Mouse (Mus musculus) midbrain, embryonic 14.5 days (tissue): ENCODE measurements at regions not wholly inside any gene's neighbourhood (a gene's known extent, or its start where the extent isn't known, plus 50 kb on each side); places are given as distances from the start of the nearest gene placed in this dataset.

Experiments used
- ATAC-seq: fragments of 200-750 bp; cut with Nextera tagmentation; 2 replicates; pipeline ENCODE4 v1.8.0; 2017; ENCODE audit warnings: moderate number of reproducible peaks, moderate library complexity; ENCODE audit not compliant: low FRiP score, low TSS enrichment
- DNase-seq: peaks from one replicate; pipeline ENCODE4 v3.0.0-alpha.2; 2015
- H3K27ac ChIP-seq: fragments of 300-500 bp; sonication (generic); replicated peaks from 2 replicates; pipeline ENCODE4 v1.5.1; 2014; ENCODE audit warnings: mild to moderate bottlenecking, low read depth, low read length, moderate library complexity
- H3K27me3 ChIP-seq: fragments of 300-500 bp; sonication (generic); 2 replicates; pipeline ENCODE4 v1.6.1; 2014; ENCODE audit warnings: low read length, control low read depth, mixed read lengths; ENCODE audit not compliant: control insufficient read depth, insufficient read depth
- H3K36me3 ChIP-seq: fragments of 300-500 bp; sonication (generic); 2 replicates; pipeline ENCODE4 v1.6.1; 2014; ENCODE audit warnings: low read length, control low read depth; ENCODE audit not compliant: control insufficient read depth, insufficient read depth
- H3K4me1 ChIP-seq: fragments of 300-500 bp; sonication (generic); 2 replicates; pipeline ENCODE4 v1.6.1; 2014; ENCODE audit warnings: mild to moderate bottlenecking, antibody characterized with exemption, low read length, control low read depth; ENCODE audit not compliant: control insufficient read depth, insufficient read depth
- H3K4me2 ChIP-seq: fragments of 300-500 bp; sonication (generic); 2 replicates; pipeline ENCODE4 v1.6.1; 2014; ENCODE audit warnings: mild to moderate bottlenecking, low read length, moderate library complexity
- H3K4me3 ChIP-seq: fragments of 300-500 bp; sonication (generic); replicated peaks from 2 replicates; pipeline ENCODE4 v1.5.1; 2014; ENCODE audit warnings: low read depth, low read length
- H3K9ac ChIP-seq: fragments of 300-500 bp; sonication (generic); replicated peaks from 2 replicates; pipeline ENCODE4 v1.6.1; 2014; ENCODE audit warnings: mild to moderate bottlenecking, low read length, moderate library complexity
- H3K9me3 ChIP-seq: fragments of 300-500 bp; sonication (generic); 2 replicates; pipeline ENCODE4 v1.6.1; 2016; ENCODE audit warnings: low read length, control low read depth, mixed read lengths; ENCODE audit not compliant: control insufficient read depth
- WGBS: fragments of 180-500 bp; shearing (Covaris S2); extraction: QIAGEN DNeasy Blood & Tissue Kit; methylation state at CpG from one replicate; pipeline ENCODE4 v1.1.7; 2014; 5-methylcytosine and 5-hydroxymethylcytosine counted together

DNA sequence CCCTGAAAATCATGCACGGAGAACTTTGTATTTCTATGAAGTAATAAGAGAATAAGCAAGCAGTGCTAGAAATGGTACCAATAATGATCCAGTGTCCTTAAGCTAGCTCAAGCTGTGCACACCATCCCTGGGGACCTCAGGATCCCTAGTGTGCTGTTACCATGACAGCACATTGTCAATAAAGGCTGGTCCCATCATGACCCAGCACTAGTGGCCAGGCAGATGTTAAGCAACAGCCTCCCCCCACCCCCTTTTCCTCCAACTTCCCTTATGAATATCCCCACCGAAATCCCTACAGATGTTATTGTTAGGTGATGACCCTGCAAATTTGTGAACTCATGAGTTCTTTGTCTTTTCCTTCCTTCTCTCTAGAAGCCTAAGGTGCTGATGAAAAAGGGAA, 160.9 kb upstream of the Ednrb start:
- no peaks in the 10 kb centered on the region for H3K27me3 ChIP-seq
- no peaks in the 10 kb centered on the region for H3K4me1 ChIP-seq
- 80% methylated on average over 2 of the region's 2 CpGs for WGBS
- H3K4me3 ChIP-seq, result no peak overlapping the region
- DNase-seq (no peak), ATAC-seq (no peak)
- H3K4me2 ChIP-seq, result no peak overlapping the region
- H3K27ac ChIP-seq, result no peak overlapping the region
- H3K9me3 ChIP-seq, result no peaks in the 10 kb centered on the region
- no peak overlapping the region for H3K9ac ChIP-seq
- no peaks in the 10 kb centered on the region for H3K36me3 ChIP-seq

GRCm38 (mm10) chr14:104002421-104002820, 158.2 kb upstream of the Ednrb start:
- H3K4me3 ChIP-seq, result no peak overlapping the region
- no peaks in the 10 kb centered on the region for H3K36me3 ChIP-seq
- no peak for ATAC-seq
- no peaks in the 10 kb centered on the region for H3K4me1 ChIP-seq
- no peak overlapping the region for H3K4me2 ChIP-seq
- no peak overlapping the region for H3K27ac ChIP-seq
- DNase-seq, result no peak
- no peaks in the 10 kb centered on the region for H3K27me3 ChIP-seq
- H3K9me3 ChIP-seq, result no peaks in the 10 kb centered on the region
- WGBS, result 85% methylated on average over 1 of the region's 1 CpGs
- no peak overlapping the region for H3K9ac ChIP-seq

DNA sequence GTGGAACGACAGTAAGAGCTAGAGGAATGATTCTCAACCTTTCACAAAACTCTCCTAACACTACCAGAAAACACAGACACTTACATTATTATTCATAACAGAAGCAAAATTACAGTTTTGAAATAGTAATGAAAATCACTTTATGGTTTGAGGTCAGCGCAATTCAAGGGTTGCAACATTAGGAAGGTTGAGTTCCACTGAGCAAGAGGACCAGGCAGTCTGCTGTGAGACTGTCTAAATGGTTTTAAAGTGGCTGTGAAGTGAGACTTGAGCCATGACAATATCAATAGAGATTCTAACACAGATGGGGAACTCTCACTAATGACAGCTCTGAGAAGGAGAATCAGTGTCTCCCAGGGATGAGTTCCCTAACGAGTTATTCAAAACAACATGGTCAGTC, 146.2 kb upstream of the Ednrb start:
- WGBS, result 81% methylated on average over 3 of the region's 3 CpGs
- H3K36me3 ChIP-seq, result no peaks in the 10 kb centered on the region
- H3K4me3 ChIP-seq, result no peak overlapping the region
- DNase-seq (no peak), ATAC-seq (no peak)
- H3K27me3 ChIP-seq, result no peaks in the 10 kb centered on the region
- no peak overlapping the region for H3K4me2 ChIP-seq
- no peak overlapping the region for H3K27ac ChIP-seq
- no peaks in the 10 kb centered on the region for H3K9me3 ChIP-seq
- H3K9ac ChIP-seq, result no peak overlapping the region
- no peaks in the 10 kb centered on the region for H3K4me1 ChIP-seq

DNA sequence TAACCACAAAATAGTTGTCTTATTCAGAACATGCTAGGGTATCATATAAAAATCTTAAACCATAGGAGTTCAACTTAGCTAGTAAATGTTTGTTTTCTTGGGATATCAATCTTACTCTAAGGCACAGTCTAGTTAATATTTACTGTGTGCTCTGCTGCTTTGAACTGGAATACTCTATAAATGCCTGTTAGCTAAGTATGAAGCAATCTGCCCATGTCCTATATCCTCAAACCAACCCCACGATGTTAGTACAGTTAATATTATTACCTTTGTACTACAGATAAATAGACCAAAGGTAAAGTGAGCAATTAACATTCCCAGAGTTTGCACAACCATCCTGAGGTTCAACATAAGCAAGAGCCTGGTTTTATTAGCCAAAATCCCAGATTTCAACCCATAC, 145.7 kb upstream of the Ednrb start:
- Histone ChIP-seq H3K27me3 (no peaks in the 10 kb centered on the region), H3K4me2 (no peak overlapping the region), H3K9me3 (no peaks in the 10 kb centered on the region), H3K27ac (no peak overlapping the region), H3K9ac (no peak overlapping the region), H3K4me3 (no peak overlapping the region), H3K4me1 (no peaks in the 10 kb centered on the region), H3K36me3 (no peaks in the 10 kb centered on the region)
- DNase-seq, result no peak
- ATAC-seq, result no peak
- 89% methylated on average over 1 of the region's 1 CpGs for WGBS

GRCm38 (mm10) chr14:103987266-103987665, 143.1 kb upstream of the Ednrb start:
- no peak for DNase-seq
- H3K4me3 ChIP-seq, result no peak overlapping the region
- H3K4me1 ChIP-seq, result no peaks in the 10 kb centered on the region
- no peaks in the 10 kb centered on the region for H3K27me3 ChIP-seq
- 61% methylated on average over 3 of the region's 3 CpGs for WGBS
- H3K9me3 ChIP-seq, result no peaks in the 10 kb centered on the region
- no peak overlapping the region for H3K4me2 ChIP-seq
- no peak for ATAC-seq
- no peaks in the 10 kb centered on the region for H3K36me3 ChIP-seq
- no peak overlapping the region for H3K9ac ChIP-seq
- no peak overlapping the region for H3K27ac ChIP-seq

GRCm38 (mm10) chr14:103984349-103984748, 140.1 kb upstream of the Ednrb start:
- Histone ChIP-seq H3K27me3 (no peaks in the 10 kb centered on the region), H3K4me2 (no peak overlapping the region), H3K36me3 (no peaks in the 10 kb centered on the region), H3K27ac (no peak overlapping the region), H3K4me1 (no peaks in the 10 kb centered on the region), H3K4me3 (no peak overlapping the region), H3K9ac (no peak overlapping the region), H3K9me3 (no peaks in the 10 kb centered on the region)
- DNase-seq, result no peak
- no peak for ATAC-seq
- 91% methylated on average over 5 of the region's 5 CpGs for WGBS

DNA sequence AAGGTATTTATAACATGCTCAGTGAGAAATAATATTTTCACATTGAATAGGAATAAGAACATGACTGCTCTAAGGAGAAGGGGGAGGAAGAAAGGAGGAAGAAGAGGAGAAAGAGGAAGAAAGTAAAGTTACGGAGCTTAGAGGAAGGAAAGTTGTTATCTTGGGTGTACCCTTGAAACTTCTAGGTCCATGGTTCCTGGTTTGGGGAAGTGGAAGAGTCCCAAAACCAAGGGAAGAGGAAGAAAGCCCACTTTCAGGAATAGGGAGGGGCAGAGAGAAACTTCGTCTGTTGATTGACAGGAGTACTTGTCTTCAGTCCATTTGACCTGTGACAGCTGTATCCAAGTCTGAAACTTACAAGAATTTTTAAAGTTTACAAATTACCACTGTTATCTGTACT, 134.6 kb upstream of the Ednrb start:
- no peak overlapping the region for H3K4me2 ChIP-seq
- no peaks in the 10 kb centered on the region for H3K4me1 ChIP-seq
- H3K27ac ChIP-seq, result no peak overlapping the region
- H3K27me3 ChIP-seq, result no peaks in the 10 kb centered on the region
- no peak for DNase-seq
- H3K9ac ChIP-seq, result no peak overlapping the region
- H3K36me3 ChIP-seq, result no peaks in the 10 kb centered on the region
- no peaks in the 10 kb centered on the region for H3K9me3 ChIP-seq
- ATAC-seq, result no peak
- no peak overlapping the region for H3K4me3 ChIP-seq
- WGBS, result 90% methylated on average over 2 of the region's 2 CpGs

GRCm38 (mm10) chr14:103977769-103978168, 133.6 kb upstream of the Ednrb start:
- Histone ChIP-seq H3K27me3 (no peaks in the 10 kb centered on the region), H3K4me1 (no peaks in the 10 kb centered on the region), H3K36me3 (no peaks in the 10 kb centered on the region), H3K4me2 (no peak overlapping the region), H3K27ac (no peak overlapping the region), H3K9me3 (no peaks in the 10 kb centered on the region), H3K4me3 (no peak overlapping the region), H3K9ac (no peak overlapping the region)
- ATAC-seq, result no peak
- 66% methylated on average over 2 of the region's 2 CpGs for WGBS
- DNase-seq, result no peak

- Histone ChIP-seq H3K4me2 (no peak overlapping the region), H3K4me1 (no peaks in the 10 kb centered on the region), H3K9me3 (no peaks in the 10 kb centered on the region), H3K4me3 (no peak overlapping the region), H3K27ac (no peak overlapping the region), H3K36me3 (no peaks in the 10 kb centered on the region), H3K27me3 (no peaks in the 10 kb centered on the region), H3K9ac (no peak overlapping the region)
- no peak for ATAC-seq
- WGBS, result 92% methylated on average over 4 of the region's 4 CpGs
- no peak for DNase-seq
Measured at GRCm38 (mm10) chr14:103973955-103974354, 129.8 kb upstream of the Ednrb start.
